Mouse (Mus musculus): ENCODE measurements around the gene Pdcd1lg2. TPM values are rescaled to one million over a fixed set of nuclear protein-coding genes. Genes with fewer than 3 reads are reported as not detected.

Gene Pdcd1lg2
- total RNA-seq, 2 experiments from 2014 or later: not detected

Other genes with a start within 250 kb of the Pdcd1lg2 start
- gene Jak2, start 159.1 kb upstream of the Pdcd1lg2 start, total RNA-seq (2021): 10 to 100 TPM; 27.9 to 31.0 TPM
- under 1 TPM; 0.51 to 0.79 TPM for gene Insl6, start 85.6 kb upstream of the Pdcd1lg2 start, total RNA-seq (2021)
- 1 to 10 TPM; 1.3 to 1.7 TPM for gene Rln1, start 76.2 kb upstream of the Pdcd1lg2 start, total RNA-seq (2021)
- gene Plgrkt, start 43.5 kb upstream of the Pdcd1lg2 start, total RNA-seq (2021): 10 to 100 TPM; 25.6 to 27.0 TPM
- gene Cd274, start 43.5 kb upstream of the Pdcd1lg2 start, total RNA-seq (2021): 1 to 10 TPM; 1.2 TPM
- 10 to 100 TPM; 41.8 to 42.0 TPM for gene Ric1, start 111.4 kb downstream of the Pdcd1lg2 start, total RNA-seq (2021)
- gene Ermp1, start 237.5 kb downstream of the Pdcd1lg2 start, total RNA-seq (2021): 10 to 100 TPM; 52.2 to 58.4 TPM